Mouse (Mus musculus) lung, embryonic 16.5 days (tissue): ENCODE results near the gene Adgrl3. TPM values are rescaled to one million over a fixed set of nuclear protein-coding genes. Genes with fewer than 3 reads are reported as not detected.
"Not testable (repeated sequence)": the region's sequence is repeated elsewhere in the genome, so short reads cannot be mapped to it uniquely, and the experiment has no call there.

Source experiments
- ATAC-seq: fragments of 200-750 bp; cut with Nextera tagmentation; 2 replicates; pipeline ENCODE4 v1.8.0; 2017; ENCODE audit warnings: low read depth, mild to moderate bottlenecking, moderate library complexity
- H3K27ac ChIP-seq: fragments of 300-500 bp; sonication (generic); 2 replicates; pipeline ENCODE4 v1.5.1; 2014; ENCODE audit warnings: mild to moderate bottlenecking, control low read depth, low read length
- H3K27me3 ChIP-seq: fragments of 300-500 bp; sonication (generic); 2 replicates; pipeline ENCODE4 v1.6.1; 2014; ENCODE audit warnings: low read depth, low read length, mixed read lengths; ENCODE audit not compliant: control insufficient read depth, insufficient read depth
- H3K36me3 ChIP-seq: fragments of 300-500 bp; sonication (generic); 2 replicates; pipeline ENCODE4 v1.6.1; 2014; ENCODE audit warnings: low read length; ENCODE audit not compliant: control insufficient read depth, insufficient read depth
- H3K4me1 ChIP-seq: fragments of 300-500 bp; sonication (generic); replicated peaks from 2 replicates; pipeline ENCODE4 v1.6.1; 2014; ENCODE audit warnings: low read length, mixed read lengths; ENCODE audit not compliant: control insufficient read depth, insufficient read depth
- H3K4me2 ChIP-seq: fragments of 300-500 bp; sonication (generic); 2 replicates; pipeline ENCODE4 v1.6.1; 2014; ENCODE audit warnings: low read depth, low read length, control low read depth
- H3K4me3 ChIP-seq: fragments of 300-500 bp; sonication (generic); 2 replicates; pipeline ENCODE4 v1.5.1; 2014; ENCODE audit warnings: mild to moderate bottlenecking, low read length, control low read depth
- H3K9ac ChIP-seq: fragments of 300-500 bp; sonication (generic); 2 replicates; pipeline ENCODE4 v1.6.1; 2014; ENCODE audit warnings: low read length, control low read depth
- H3K9me3 ChIP-seq: fragments of 300-500 bp; sonication (generic); 2 replicates; pipeline ENCODE4 v1.6.1; 2016; ENCODE audit warnings: low read length; ENCODE audit not compliant: control insufficient read depth
- WGBS: fragments of 180-500 bp; shearing (Covaris S2); extraction: QIAGEN DNeasy Blood & Tissue Kit; methylation state at CpG from one replicate; pipeline ENCODE4 v1.1.7; 2014; 5-methylcytosine and 5-hydroxymethylcytosine counted together
- polyA plus RNA-seq: library from polyadenylated mRNA; unstranded; fragments of >200 nt; fragmentation: Nextera tagmentation; extraction: Ambion mirVana; gene quantifications from 2 replicates; pipeline ENCODE4 v1.2.1, GENCODE M21; 2015

Gene Adgrl3
- polyA plus RNA-seq, 1 experiment from 2014 or later = 13.8 TPM

DNA sequence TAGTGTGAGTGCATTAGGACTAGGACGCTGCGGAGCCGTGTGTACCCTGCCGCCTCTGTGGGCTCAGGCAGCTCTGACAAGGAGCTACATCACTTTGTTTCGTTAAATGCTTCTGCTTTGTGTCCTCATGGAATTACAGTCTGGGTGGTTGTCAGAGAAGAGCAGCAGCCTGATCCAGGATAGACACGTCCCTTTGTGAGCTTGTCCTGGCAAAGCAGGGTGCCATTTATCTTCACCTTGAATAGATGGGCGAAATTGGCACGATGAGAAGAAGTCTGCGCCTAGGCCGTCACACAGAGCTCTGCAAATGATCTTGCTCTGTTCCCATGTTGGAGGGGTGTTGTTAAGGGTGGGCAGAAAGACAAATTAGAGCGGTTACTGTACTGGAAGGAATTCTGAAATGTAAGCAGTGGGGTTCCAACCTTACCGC, 504.6 kb downstream of the Adgrl3 start:
- ATAC-seq = no peak
- Histone ChIP-seq H3K4me1 (0 out of 2 replicates have a peak, but pooled peaks cover 3% of the 10 kb centered on the region), H3K9ac (no peak overlapping the region), H3K4me2 (no peak overlapping the region), H3K9me3 (no peaks in the 10 kb centered on the region), H3K27me3 (no peaks in the 10 kb centered on the region), H3K27ac (no peak overlapping the region), H3K4me3 (no peak overlapping the region), H3K36me3 (no peaks in the 10 kb centered on the region)
- 87% methylated on average over 12 of the region's 12 CpGs for WGBS

- no peak overlapping the region for H3K9ac ChIP-seq
- WGBS = 83% methylated on average over 2 of the region's 2 CpGs
Measured at GRCm38 (mm10) chr5:81525326-81525725, 505.4 kb downstream of the Adgrl3 start.

DNA sequence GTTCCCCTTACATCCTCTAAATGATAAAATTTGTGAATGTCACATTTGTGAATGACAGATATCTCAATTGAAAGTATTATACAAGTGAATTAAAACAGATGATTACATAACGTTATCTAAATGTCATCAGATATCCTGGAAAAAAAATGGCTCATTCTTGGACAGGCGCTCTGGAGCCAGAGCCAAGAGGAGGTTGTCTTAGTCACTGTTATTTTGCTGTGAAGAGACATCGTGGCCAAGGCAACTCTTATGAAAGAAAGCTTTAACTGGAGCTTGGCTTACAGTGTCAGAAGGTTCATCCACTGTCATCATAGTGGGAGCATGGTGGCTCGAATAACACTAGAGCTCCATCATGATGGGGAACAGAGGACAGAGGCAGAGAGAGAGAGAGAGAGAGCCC, 511.7 kb downstream of the Adgrl3 start:
- Histone ChIP-seq H3K4me3 (no peak overlapping the region), H3K9ac (no peak overlapping the region), H3K27me3 (no peaks in the 10 kb centered on the region), H3K4me1 (no peaks in the 10 kb centered on the region; the same call in 1 of the 2 replicates), H3K4me2 (no peak overlapping the region), H3K9me3 (no peaks in the 10 kb centered on the region), H3K36me3 (no peaks in the 10 kb centered on the region), H3K27ac (no peak overlapping the region)
- ATAC-seq = no peak
- 82% methylated on average over 4 of the region's 4 CpGs for WGBS

More at GRCm38 (mm10) chr5:81525326-81525725, 505.4 kb downstream of the Adgrl3 start:
- Histone ChIP-seq H3K4me2 (no peak overlapping the region), H3K9me3 (no peaks in the 10 kb centered on the region), H3K4me1 (no peaks in the 10 kb centered on the region), H3K27me3 (no peaks in the 10 kb centered on the region), H3K27ac (no peak overlapping the region), H3K36me3 (no peaks in the 10 kb centered on the region), H3K4me3 (no peak overlapping the region)
- ATAC-seq = no peak

GRCm38 (mm10) chr5:81550211-81550610, 530.3 kb downstream of the Adgrl3 start:
- Histone ChIP-seq H3K27ac (no peak overlapping the region), H3K9ac (no peak overlapping the region), H3K4me1 (no peaks in the 10 kb centered on the region), H3K4me2 (no peak overlapping the region), H3K9me3 (no peaks in the 10 kb centered on the region), H3K36me3 (no peaks in the 10 kb centered on the region), H3K27me3 (no peaks in the 10 kb centered on the region), H3K4me3 (no peak overlapping the region)
- ATAC-seq = no peak

GRCm38 (mm10) chr5:81555149-81555548, 535.2 kb downstream of the Adgrl3 start:
- 70% methylated on average over 2 of the region's 2 CpGs for WGBS
- H3K27ac ChIP-seq, H3K36me3 ChIP-seq, H3K27me3 ChIP-seq, H3K4me2 ChIP-seq, H3K9ac ChIP-seq, H3K4me1 ChIP-seq, H3K9me3 ChIP-seq, H3K4me3 ChIP-seq, ATAC-seq: not testable (repeated sequence)

- Histone ChIP-seq H3K36me3 (no peaks in the 10 kb centered on the region), H3K27me3 (no peaks in the 10 kb centered on the region), H3K4me3 (no peak overlapping the region), H3K27ac (no peak overlapping the region), H3K4me2 (no peak overlapping the region), H3K9me3 (no peaks in the 10 kb centered on the region), H3K9ac (no peak overlapping the region), H3K4me1 (no peaks in the 10 kb centered on the region)
- WGBS = 84% methylated on average over 8 of the region's 8 CpGs
- ATAC-seq = no peak
Measured at GRCm38 (mm10) chr5:81556008-81556407, 536.1 kb downstream of the Adgrl3 start.

- no peak for ATAC-seq
- Histone ChIP-seq H3K9me3 (no peaks in the 10 kb centered on the region), H3K4me3 (no peak overlapping the region), H3K4me1 (no peaks in the 10 kb centered on the region), H3K27ac (no peak overlapping the region), H3K4me2 (no peak overlapping the region), H3K36me3 (no peaks in the 10 kb centered on the region), H3K27me3 (no peaks in the 10 kb centered on the region), H3K9ac (no peak overlapping the region)
- 86% methylated on average over 6 of the region's 6 CpGs for WGBS
Measured at GRCm38 (mm10) chr5:81558965-81559364, 539.0 kb downstream of the Adgrl3 start.

- 50% methylated on average over 1 of the region's 1 CpGs for WGBS
- Histone ChIP-seq H3K9ac (no peak overlapping the region), H3K9me3 (no peaks in the 10 kb centered on the region), H3K36me3 (no peaks in the 10 kb centered on the region), H3K4me2 (no peak overlapping the region), H3K4me1 (no peaks in the 10 kb centered on the region), H3K27ac (no peak overlapping the region), H3K4me3 (no peak overlapping the region), H3K27me3 (no peaks in the 10 kb centered on the region)
- no peak for ATAC-seq
Measured at GRCm38 (mm10) chr5:81564294-81564693, 544.4 kb downstream of the Adgrl3 start.

DNA sequence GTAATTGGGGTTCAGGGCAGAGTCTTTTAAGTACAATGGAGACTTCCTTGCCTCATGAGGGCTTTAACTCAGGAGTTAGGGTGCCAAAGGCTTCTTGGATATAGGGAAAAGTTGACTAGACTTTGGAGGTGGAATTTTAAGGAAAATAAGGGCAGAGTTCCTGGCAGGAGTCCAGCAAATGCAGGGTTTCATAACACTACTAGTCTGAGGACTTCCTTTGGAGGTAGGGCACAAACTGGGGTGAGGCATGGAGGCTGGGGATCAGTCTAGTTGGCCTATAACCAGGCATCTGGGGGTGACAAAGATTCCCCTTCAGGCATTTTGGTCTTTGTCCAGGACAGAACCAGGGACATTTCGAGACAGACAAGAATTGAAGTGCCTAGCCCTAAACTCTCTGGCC, 546.6 kb downstream of the Adgrl3 start:
- Histone ChIP-seq H3K9ac (no peak overlapping the region), H3K27ac (no peak overlapping the region), H3K9me3 (no peaks in the 10 kb centered on the region), H3K27me3 (no peaks in the 10 kb centered on the region), H3K4me1 (no peaks in the 10 kb centered on the region), H3K4me2 (no peak overlapping the region), H3K4me3 (no peak overlapping the region), H3K36me3 (no peaks in the 10 kb centered on the region)
- ATAC-seq = no peak
- 82% methylated on average over 1 of the region's 1 CpGs for WGBS

DNA sequence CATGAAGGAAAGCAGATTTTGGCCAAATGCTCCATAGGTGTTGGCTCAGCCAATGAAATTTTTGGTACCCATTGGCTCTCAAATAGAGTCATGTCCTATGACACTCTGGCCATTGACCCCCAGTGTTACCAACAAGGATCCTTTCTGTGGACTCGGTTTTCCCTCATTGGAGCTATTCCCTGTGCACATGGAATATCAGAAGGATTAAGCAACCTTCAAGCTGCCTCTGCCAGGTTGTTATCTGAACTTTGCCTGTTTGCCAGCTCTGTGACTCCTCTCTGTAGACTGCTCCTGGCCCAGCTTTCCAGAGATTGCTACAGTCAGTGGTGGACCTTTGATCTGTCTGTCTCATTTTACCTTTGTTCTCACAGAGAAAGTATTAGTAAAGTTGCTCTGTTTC, 548.8 kb downstream of the Adgrl3 start:
- Histone ChIP-seq H3K36me3 (no peaks in the 10 kb centered on the region), H3K4me2 (no peak overlapping the region), H3K4me1 (no peaks in the 10 kb centered on the region), H3K27me3 (no peaks in the 10 kb centered on the region), H3K9ac (no peak overlapping the region), H3K27ac (no peak overlapping the region), H3K4me3 (no peak overlapping the region), H3K9me3 (no peaks in the 10 kb centered on the region)
- ATAC-seq = no peak
- WGBS = 81% methylated on average over 1 of the region's 1 CpGs
